Comparison of ENCODE assay signal across 27 mouse cellular contexts in the genomic region with DNA sequence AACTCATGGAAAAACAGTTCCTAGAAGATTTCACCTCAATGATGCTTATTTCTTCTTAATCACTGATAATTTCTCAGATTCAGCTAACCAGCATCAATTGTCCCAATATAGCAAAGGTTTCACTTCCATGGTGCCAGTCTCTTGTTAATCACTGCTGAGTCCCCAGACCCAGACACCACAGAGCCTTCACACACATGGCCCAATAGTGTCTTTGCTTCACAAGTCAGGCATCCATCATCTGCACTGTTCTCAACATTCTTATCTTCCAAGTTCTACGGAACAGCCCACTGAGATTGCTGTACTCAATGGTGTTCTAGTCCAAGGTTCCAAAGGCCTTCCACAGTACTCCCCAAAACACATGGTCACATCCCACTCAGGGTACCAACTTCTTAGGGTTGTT. TPM values are rescaled to one million over a fixed set of nuclear protein-coding genes. Genes with fewer than 3 reads are reported as not detected.
DNase-seq lines count a peak whose midpoint lies in the region; ATAC-seq and TF ChIP-seq lines count a peak whose summit lies in the region.
"Had no signal": no experiment of that assay in that cellular context is flagged by ENCODE, and none has a peak within 500 bp of the region (broad histone marks: within the 10 kb centered on the region; RNA-seq: fewer than 3 reads in every experiment).

A gene (plus strand): TSS at position 301 of the 400 bp plus-strand sequence.

- H3K36me3 ChIP-seq in forebrain, embryonic 10.5 days (replicated peaks) = no peaks in the 10 kb centered on the region
- no peaks in the 10 kb centered on the region for H3K36me3 ChIP-seq in forebrain, embryonic 15.5 days
- H3K36me3 ChIP-seq in testis, adult 2 months (ENCODE audit: control insufficient read depth, insufficient read depth, low read length) = no peaks in the 10 kb centered on the region
- H3K36me3 ChIP-seq: G1E had no signal

- no peak for ATAC-seq in forebrain, embryonic 15.5 days (replicated peaks)
- ATAC-seq: activated CD4-positive, CD25-positive, alpha-beta regulatory T cell, adult 4 months; CD4-positive, CD25-positive, alpha-beta regulatory T cell, adult 4 months; Patski had no signal

- TF ChIP-seq CTCF in testis, adult 2 months (IDR thresholded peaks at IDR 0.05; ENCODE audit: control insufficient read depth, insufficient read depth, insufficient replicate concordance, low read depth, low read length) = no peak

- H3K4me2 ChIP-seq in forebrain, embryonic 15.5 days (replicated peaks) = no peak within 1 kb of the TSS

- peak; percentile 6 for DNase-seq in forebrain, embryonic 10.5 days (ENCODE audit: extremely low spot score, low spot score)
- peak; percentile 48 for DNase-seq in heart, adult 11 months
- DNase-seq in heart, adult 8-10 months (ENCODE audit: low spot score) = no peak
- DNase-seq in testis, postnatal 14 days (ENCODE audit: low spot score) = no peak
- DNase-seq: adrenal gland, adult 2 months; adrenal gland, adult 8-10 months; adrenal gland, postnatal 10 days; adrenal gland, postnatal 14 days; adrenal gland, postnatal 25 days; adrenal gland, postnatal 36 days; B cell, adult 2 months; cerebellum, adult 11 months; cerebellum, adult 11-12 months; cerebellum, adult 18-20 months had no signal

- no peaks in the 10 kb centered on the region for H3K4me1 ChIP-seq in forebrain, embryonic 10.5 days
- H3K4me1 ChIP-seq in forebrain, embryonic 15.5 days = no peaks in the 10 kb centered on the region
- no peaks in the 10 kb centered on the region for H3K4me1 ChIP-seq in testis, adult 2 months (ENCODE audit: control insufficient read depth, insufficient read depth, low read length)

- H3K9ac ChIP-seq in forebrain, embryonic 15.5 days (replicated peaks) = no peak within 1 kb of the TSS

- peaks cover 11% of the 10 kb centered on the region for H3K9me3 ChIP-seq in forebrain, embryonic 10.5 days
- H3K9me3 ChIP-seq in forebrain, embryonic 15.5 days = no peaks in the 10 kb centered on the region
- H3K9me3 ChIP-seq: G1E had no signal

- 91% methylated on average over 1 of the region's 1 CpGs for WGBS in forebrain, embryonic 10.5 days
- 93% methylated on average over 1 of the region's 1 CpGs for WGBS in forebrain, embryonic 15.5 days

- H3K27me3 ChIP-seq in forebrain, embryonic 10.5 days (ENCODE audit: poor library complexity, severe bottlenecking) = no peaks in the 10 kb centered on the region
- no peaks in the 10 kb centered on the region for H3K27me3 ChIP-seq in forebrain, embryonic 15.5 days
- no peaks in the 10 kb centered on the region for H3K27me3 ChIP-seq in testis, adult 2 months (ENCODE audit: control insufficient read depth, insufficient read depth, low read length)
- H3K27me3 ChIP-seq: Patski had no signal

- no peak within 1 kb of the TSS for H3K27ac ChIP-seq in forebrain, embryonic 10.5 days
- no peak within 1 kb of the TSS for H3K27ac ChIP-seq in forebrain, embryonic 15.5 days (replicated peaks)
- peak within 1 kb of the TSS; percentile 75 for H3K27ac ChIP-seq in testis, adult 2 months (ENCODE audit: control insufficient read depth, insufficient read depth, low read depth, low read length)

- no peak within 1 kb of the TSS for H3K4me3 ChIP-seq in forebrain, embryonic 10.5 days
- no peak within 1 kb of the TSS for H3K4me3 ChIP-seq in forebrain, embryonic 15.5 days
- H3K4me3 ChIP-seq in testis, adult 2 months (ENCODE audit: control insufficient read depth, low read depth, low read length) = peak within 1 kb of the TSS; percentile 86

- no peak for TF ChIP-seq POLR2A in testis, adult 2 months (IDR thresholded peaks at IDR 0.05; ENCODE audit: control insufficient read depth, low read depth, low read length)

RNA-seq across cellular contexts. Expression of the gene that starts here (rescaled TPM):
- not detected in 2 replicates for polyA plus RNA-seq in forebrain, embryonic 10.5 days (2016; fragmentation: Nextera tagmentation; extraction: Ambion mirVana)
- polyA plus RNA-seq in forebrain, embryonic 15.5 days (2015; fragmentation: Nextera tagmentation; extraction: Ambion mirVana) = not detected in 2 replicates
- not detected for total RNA-seq in heart, adult 8-10 months (2022)
- 387 and 412 TPM in 2 replicates for polyA plus RNA-seq in testis, adult 2 months (2012; rRNA removed)
- total RNA-seq: adrenal gland, adult 18-20 months; adrenal gland, adult 2 months; adrenal gland, adult 8-10 months; adrenal gland, postnatal 10 days; adrenal gland, postnatal 14 days; adrenal gland, postnatal 25 days; adrenal gland, postnatal 36 days; adrenal gland, postnatal 4 days; CH12.LX; ES-E14; G1E; MEL had no signal
- polyA plus RNA-seq: activated CD4-positive, CD25-positive, alpha-beta regulatory T cell, adult 4 months; adrenal gland, adult 2 months; brain, embryonic 14.5 days; C2C12; CD4-positive, CD25-positive, alpha-beta regulatory T cell, adult 4 months; G1E; Patski had no signal

Comparison
In these comparisons a context has a peak if more than half of its experiments do, and no peak if none do; other contexts are left out.
1. RNA of the gene that starts here (polyA plus RNA-seq): 387 to 412 TPM in testis, adult 2 months; not detected in forebrain, embryonic 10.5 days and not detected in forebrain, embryonic 15.5 days; every median in the first group is over 100 times any median in the second.
2. Peak in DNase-seq in forebrain, embryonic 10.5 days; RNA of the gene not detected or under 1 TPM.